Mouse (Mus musculus) olfactory bulb, adult 2 months (tissue): ENCODE measurements around the gene Myo10.

ENCODE experiments used
- CTCF ChIP-seq: fragments of 200-500 bp; IDR thresholded peaks from 2 replicates; pipeline ENCODE4 v1.5.1; 2012; ENCODE audit warnings: low read depth, mild to moderate bottlenecking, low read length, moderate library complexity; ENCODE audit not compliant: insufficient read depth
- POLR2A ChIP-seq: fragments of 200-500 bp; IDR thresholded peaks from 2 replicates; pipeline ENCODE4 v1.6.1; 2012; ENCODE audit warnings: mild to moderate bottlenecking, low read depth, low read length, moderate library complexity; ENCODE audit not compliant: insufficient read depth

- TF ChIP-seq CTCF = no peak
- TF ChIP-seq POLR2A = no peak
Observed at GRCm38 (mm10) chr15:25577327-25578051, 44.8 kb upstream of the Myo10 start.
